In genomic region chr1:190639846-190640245, GRCm38 (mm10) we compare ENCODE assay signal across 16 mouse cellular contexts.
DNase-seq lines count a peak whose midpoint lies in the region.
"Had no signal": no experiment of that assay in that cellular context is flagged by ENCODE, and none has a peak within 500 bp of the region (broad histone marks: within the 10 kb centered on the region; RNA-seq: fewer than 3 reads in every experiment).

No protein-coding gene starts in this region.

- peak; percentile 1 for DNase-seq in kidney, postnatal 10 days
- no peak for DNase-seq in kidney, adult 8-10 months
- DNase-seq in spleen, postnatal 4 days (ENCODE audit: low spot score in 2 of 2) = peak; percentile 7 to 56
- DNase-seq in spleen, postnatal 14 days (ENCODE audit: low spot score in 2 of 2) = no peak
- peak; percentile 12 to 53 for DNase-seq in urinary bladder, postnatal 4 days (ENCODE audit: low spot score in 2 of 2)
- no peak for DNase-seq in urinary bladder, postnatal 25 days (ENCODE audit: low spot score)
- DNase-seq: adrenal gland, adult 2 months; adrenal gland, postnatal 10 days; adrenal gland, postnatal 25 days; cerebellum, adult 11 months; cerebellum, adult 18-20 months; cerebellum, adult 8-10 months; cerebellum, adult 9-11 months; cerebellum, postnatal 14 days; cerebellum, postnatal 36 days; embryo, embryonic 11 days had no signal

Comparison
In these comparisons a context has a peak if more than half of its experiments do, and no peak if none do; other contexts are left out.
1. DNase-seq: peak in kidney, postnatal 10 days (single experiment), spleen, postnatal 4 days (2 of 2) and urinary bladder, postnatal 4 days (2 of 2); none in kidney, adult 8-10 months (0 of 2), spleen, postnatal 14 days (0 of 2) and urinary bladder, postnatal 25 days (single experiment).